In the genomic region with DNA sequence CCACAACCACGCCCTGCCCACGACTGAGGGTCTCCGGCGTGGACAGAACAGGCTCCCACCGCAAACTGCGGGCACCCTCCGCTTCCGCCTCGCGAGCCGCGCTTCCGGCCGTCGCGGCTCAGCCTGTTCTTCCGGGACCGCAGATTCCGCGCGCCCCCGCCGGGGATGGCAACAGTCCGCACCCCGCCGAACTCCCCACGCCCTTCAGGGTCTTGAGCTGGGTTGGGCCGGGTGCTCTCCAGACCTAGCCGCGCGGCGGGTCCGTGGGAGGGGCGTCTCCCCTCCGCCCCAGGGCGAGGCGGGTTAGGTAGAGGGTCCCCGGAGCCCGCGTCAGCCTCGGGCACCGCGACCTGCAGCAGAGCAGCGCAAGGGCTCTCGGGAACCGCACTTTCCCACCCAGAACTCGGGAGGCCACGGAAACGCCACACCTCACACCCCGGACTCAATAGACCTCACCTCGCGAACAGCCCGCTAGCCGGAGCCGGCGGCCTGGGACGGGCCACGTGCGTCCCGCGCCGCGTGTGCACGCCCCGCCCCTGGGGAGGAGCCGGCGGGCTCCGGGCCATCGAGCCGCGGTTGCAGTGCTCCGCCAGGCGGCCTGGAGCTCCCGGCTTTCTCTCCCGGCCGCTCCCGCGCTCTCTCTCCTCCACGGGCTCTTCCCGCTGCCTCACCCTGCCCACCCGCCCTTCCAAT, we compare ENCODE assay signal across 7 mouse cellular contexts. TPM values are rescaled to one million over a fixed set of nuclear protein-coding genes. Genes with fewer than 3 reads are reported as not detected.
DNase-seq lines count a peak whose midpoint lies in the region; ATAC-seq and TF ChIP-seq lines count a peak whose summit lies in the region.

A gene (plus strand): TSS at position 377 of the 693 bp plus-strand sequence.
A gene (minus strand): TSS at position 514 of the 693 bp plus-strand sequence.

- H3K36me3 ChIP-seq in intestine, embryonic 15.5 days: 0 out of 2 replicates have a peak, but pooled peaks cover 3% of the 10 kb centered on the region
- peaks cover 51% of the 10 kb centered on the region for H3K36me3 ChIP-seq in limb, embryonic 10.5 days
- peaks cover 20% of the 10 kb centered on the region for H3K36me3 ChIP-seq in midbrain, embryonic 12.5 days
- peaks cover 6% of the 10 kb centered on the region for H3K36me3 ChIP-seq in small intestine, adult 2 months (ENCODE audit: control insufficient read depth, insufficient read depth, low read length)

- peak; percentile 98 for ATAC-seq in intestine, embryonic 15.5 days
- peak; percentile 95 for ATAC-seq in midbrain, embryonic 12.5 days (ENCODE audit: low FRiP score, low read depth)

- no peaks in the 10 kb centered on the region for H3K27me3 ChIP-seq in intestine, embryonic 15.5 days (replicated peaks)
- no peaks in the 10 kb centered on the region for H3K27me3 ChIP-seq in limb, embryonic 10.5 days (ENCODE audit: low read depth, poor library complexity, severe bottlenecking)
- H3K27me3 ChIP-seq in midbrain, embryonic 12.5 days: no peaks in the 10 kb centered on the region
- H3K27me3 ChIP-seq in small intestine, adult 2 months (ENCODE audit: control insufficient read depth, insufficient read depth, low read length): no peaks in the 10 kb centered on the region

- H3K4me3 ChIP-seq in intestine, embryonic 15.5 days (replicated peaks): peak within 1 kb of the TSS; percentile 74
- H3K4me3 ChIP-seq in limb, embryonic 10.5 days: peak within 1 kb of the TSS; percentile 94
- peak within 1 kb of the TSS; percentile 92 for H3K4me3 ChIP-seq in midbrain, embryonic 12.5 days
- peak within 1 kb of the TSS; percentile 95 for H3K4me3 ChIP-seq in small intestine, adult 2 months (ENCODE audit: low read depth, low read length)

- peaks cover 5% of the 10 kb centered on the region; the same call in 1 of the 2 replicates for H3K4me1 ChIP-seq in intestine, embryonic 15.5 days (replicated peaks)
- peaks cover 20% of the 10 kb centered on the region for H3K4me1 ChIP-seq in limb, embryonic 10.5 days
- peaks cover 17% of the 10 kb centered on the region for H3K4me1 ChIP-seq in midbrain, embryonic 12.5 days
- peaks cover 5% of the 10 kb centered on the region for H3K4me1 ChIP-seq in small intestine, adult 2 months (ENCODE audit: control insufficient read depth, insufficient read depth, insufficient read length, low read length)

- WGBS in intestine, embryonic 15.5 days: under 1% methylated on average over 80 of the region's 81 CpGs
- WGBS in limb, embryonic 10.5 days: under 1% methylated on average over 81 of the region's 81 CpGs
- under 1% methylated on average over 69 of the region's 81 CpGs for WGBS in midbrain, embryonic 12.5 days
- WGBS in small intestine, adult 2 months: under 1% methylated on average over 81 of the region's 81 CpGs

- H3K9ac ChIP-seq in intestine, embryonic 15.5 days: peak within 1 kb of the TSS; percentile 68
- H3K9ac ChIP-seq in midbrain, embryonic 12.5 days (replicated peaks): peak within 1 kb of the TSS; percentile 75

- H3K9me3 ChIP-seq in intestine, embryonic 15.5 days: no peaks in the 10 kb centered on the region
- H3K9me3 ChIP-seq in limb, embryonic 10.5 days (replicated peaks): no peaks in the 10 kb centered on the region
- no peaks in the 10 kb centered on the region for H3K9me3 ChIP-seq in midbrain, embryonic 12.5 days

- no peak for TF ChIP-seq CTCF in small intestine, adult 2 months (IDR thresholded peaks at IDR 0.05; ENCODE audit: extremely low read depth, insufficient read length, insufficient replicate concordance, low read depth, low read length)

- H3K4me2 ChIP-seq in intestine, embryonic 15.5 days (replicated peaks): peak within 1 kb of the TSS; percentile 85
- peak within 1 kb of the TSS; percentile 85 for H3K4me2 ChIP-seq in midbrain, embryonic 12.5 days (replicated peaks)

- TF ChIP-seq POLR2A in small intestine, adult 2 months (IDR thresholded peaks at IDR 0.05; ENCODE audit: low read depth, low read length): peak; percentile 70

- DNase-seq in adrenal gland, adult 2 months: peak; percentile 92
- DNase-seq in embryo, embryonic 10.5 days (ENCODE audit: low spot score): peak; percentile 88
- peak; percentile 85 for DNase-seq in gastrocnemius, postnatal 25 days
- peak; percentile 87 for DNase-seq in limb, embryonic 10.5 days (ENCODE audit: low spot score)

- peak within 1 kb of the TSS; percentile 91 for H3K27ac ChIP-seq in intestine, embryonic 15.5 days
- peak within 1 kb of the TSS; percentile 97 for H3K27ac ChIP-seq in limb, embryonic 10.5 days
- peak within 1 kb of the TSS; percentile 75 for H3K27ac ChIP-seq in midbrain, embryonic 12.5 days (replicated peaks)
- peak within 1 kb of the TSS; percentile 80 for H3K27ac ChIP-seq in small intestine, adult 2 months (ENCODE audit: insufficient read depth, low read depth, low read length)

RNA-seq across cellular contexts. Expression of the first gene that starts in this region (rescaled TPM):
- total RNA-seq in adrenal gland, adult 2 months (2021): 10 to 100 TPM in 1 of 2 experiments, 1 to 10 TPM in 1; 9.3 to 13.2 TPM
- polyA plus RNA-seq in adrenal gland, adult 2 months (2012; rRNA removed): 11.4 and 12.7 TPM in 2 replicates
- total RNA-seq in gastrocnemius, postnatal 25 days (2021): 1 to 10 TPM; 3.6 to 4.0 TPM
- 7.6 and 7.8 TPM in 2 replicates for polyA plus RNA-seq in intestine, embryonic 15.5 days (2015; fragmentation: Nextera tagmentation; extraction: Ambion mirVana)
- polyA plus RNA-seq in limb, embryonic 10.5 days (2016; fragmentation: Nextera tagmentation; extraction: Ambion mirVana): 16.4 and 16.9 TPM in 2 replicates
- 8.5 and 9.9 TPM in 2 replicates for polyA plus RNA-seq in midbrain, embryonic 12.5 days (2016; fragmentation: Nextera tagmentation; extraction: Ambion mirVana)
- polyA plus RNA-seq in small intestine, adult 2 months (2012; rRNA removed): 8.7 and 13.0 TPM in 2 replicates

RNA-seq across cellular contexts. Expression of the second gene that starts in this region (rescaled TPM):
- total RNA-seq in adrenal gland, adult 2 months (2021): 10 to 100 TPM in 1 of 2 experiments, 1 to 10 TPM in 1; 6.5 to 10.1 TPM
- polyA plus RNA-seq in adrenal gland, adult 2 months (2012; rRNA removed): 1.2 and 1.9 TPM in 2 replicates
- total RNA-seq in gastrocnemius, postnatal 25 days (2021): 1 to 10 TPM; 4.6 to 5.1 TPM
- 2.8 and 3.4 TPM in 2 replicates for polyA plus RNA-seq in intestine, embryonic 15.5 days (2015; fragmentation: Nextera tagmentation; extraction: Ambion mirVana)
- polyA plus RNA-seq in limb, embryonic 10.5 days (2016; fragmentation: Nextera tagmentation; extraction: Ambion mirVana): 2.1 and 3.1 TPM in 2 replicates
- 2.6 and 2.8 TPM in 2 replicates for polyA plus RNA-seq in midbrain, embryonic 12.5 days (2016; fragmentation: Nextera tagmentation; extraction: Ambion mirVana)
- 0.39 and 0.98 TPM in 2 replicates for polyA plus RNA-seq in small intestine, adult 2 months (2012; rRNA removed)

Comparison
In these comparisons a context has a peak if more than half of its experiments do, and no peak if none do; other contexts are left out.
1. Peak in every context shown above with its lines: DNase-seq, ATAC-seq, H3K4me3 ChIP-seq and H3K27ac ChIP-seq.